In genomic region chr4:80518589-80518988, GRCm38 (mm10) we compare ENCODE assay signal across 23 mouse cellular contexts.
DNase-seq lines count a peak whose midpoint lies in the region; ATAC-seq lines count a peak whose summit lies in the region.
"Had no signal": no experiment of that assay in that cellular context is flagged by ENCODE, and none has a peak within 500 bp of the region (broad histone marks: within the 10 kb centered on the region; RNA-seq: fewer than 3 reads in every experiment).

No protein-coding gene starts in this region.

- intact Hi-C loops in heart, postnatal 25 days (cut with DNase I): no loop called here

- DNase-seq in embryo, embryonic 10 days (ENCODE audit: low spot score): peak; percentile 11
- DNase-seq in embryo, embryonic 9.5 days (ENCODE audit: extremely low spot score): no peak
- DNase-seq in right cerebral cortex, postnatal 14 days: peak; percentile 4
- DNase-seq in right cerebral cortex, postnatal 4 days: no peak
- DNase-seq in limb, embryonic 10.5 days (ENCODE audit: low spot score): peak; percentile 32
- no peak for DNase-seq in thymus, adult 18-20 months
- DNase-seq in midbrain, embryonic 14.5 days: no peak
- no peak for DNase-seq in heart, postnatal 25 days (ENCODE audit: low spot score)
- DNase-seq: adrenal gland, adult 8-10 months; cerebellum, adult 11-12 months; gastrocnemius, postnatal 14 days; heart, postnatal 14 days; kidney, adult 8-10 months; layer of hippocampus, adult 9-11 months had no signal

- no peak overlapping the region for H3K4me2 ChIP-seq in midbrain, embryonic 14.5 days (ENCODE audit: low read length)
- H3K4me2 ChIP-seq: forebrain, embryonic 13.5 days; hindbrain, embryonic 12.5 days; lung, embryonic 15.5 days had no signal

- ATAC-seq in midbrain, embryonic 14.5 days (ENCODE audit: low FRiP score, low TSS enrichment): no peak
- ATAC-seq: forebrain, embryonic 13.5 days; hindbrain, postnatal 0 days; intestine, embryonic 16.5 days; midbrain, embryonic 16.5 days had no signal

- H3K9ac ChIP-seq in midbrain, embryonic 14.5 days (replicated peaks; ENCODE audit: low read length): no peak overlapping the region
- H3K9ac ChIP-seq: forebrain, embryonic 13.5 days; hindbrain, embryonic 12.5 days; lung, embryonic 15.5 days had no signal

- no peak overlapping the region for H3K27ac ChIP-seq in limb, embryonic 10.5 days
- no peak overlapping the region for H3K27ac ChIP-seq in midbrain, embryonic 14.5 days (replicated peaks; ENCODE audit: low read depth, low read length)
- H3K27ac ChIP-seq: forebrain, embryonic 13.5 days; hindbrain, embryonic 12.5 days; hindbrain, postnatal 0 days; kidney, postnatal 0 days; lung, embryonic 15.5 days; midbrain, embryonic 10.5 days had no signal

- no peaks in the 10 kb centered on the region for H3K36me3 ChIP-seq in limb, embryonic 10.5 days
- no peaks in the 10 kb centered on the region for H3K36me3 ChIP-seq in midbrain, embryonic 14.5 days (ENCODE audit: control insufficient read depth, insufficient read depth, low read length)
- H3K36me3 ChIP-seq: hindbrain, embryonic 12.5 days; lung, embryonic 15.5 days; midbrain, embryonic 10.5 days had no signal

- no peaks in the 10 kb centered on the region for H3K27me3 ChIP-seq in limb, embryonic 10.5 days (ENCODE audit: low read depth, poor library complexity, severe bottlenecking)
- H3K27me3 ChIP-seq in midbrain, embryonic 14.5 days (ENCODE audit: control insufficient read depth, insufficient read depth, low read length): no peaks in the 10 kb centered on the region
- H3K27me3 ChIP-seq: CH12.LX; forebrain, embryonic 13.5 days; hindbrain, embryonic 12.5 days; lung, embryonic 15.5 days had no signal

- H3K4me3 ChIP-seq in limb, embryonic 10.5 days: no peak overlapping the region
- H3K4me3 ChIP-seq in midbrain, embryonic 14.5 days (replicated peaks; ENCODE audit: low read depth, low read length): no peak overlapping the region
- H3K4me3 ChIP-seq: forebrain, embryonic 13.5 days; hindbrain, embryonic 12.5 days; lung, embryonic 15.5 days; midbrain, embryonic 10.5 days had no signal

- peaks cover 25% of the 10 kb centered on the region for H3K4me1 ChIP-seq in limb, embryonic 10.5 days
- H3K4me1 ChIP-seq in midbrain, embryonic 14.5 days (ENCODE audit: control insufficient read depth, insufficient read depth, low read length): 0 out of 2 replicates have a peak, but pooled peaks cover 3% of the 10 kb centered on the region
- H3K4me1 ChIP-seq: hindbrain, embryonic 12.5 days; lung, embryonic 15.5 days had no signal

- H3K9me3 ChIP-seq in limb, embryonic 10.5 days (replicated peaks): no peaks in the 10 kb centered on the region
- no peaks in the 10 kb centered on the region for H3K9me3 ChIP-seq in midbrain, embryonic 14.5 days (ENCODE audit: control insufficient read depth, low read length)
- H3K9me3 ChIP-seq: forebrain, embryonic 13.5 days; hindbrain, embryonic 12.5 days; lung, embryonic 15.5 days; midbrain, embryonic 10.5 days had no signal

Comparison
In these comparisons a context has a peak if more than half of its experiments do, and no peak if none do; other contexts are left out.
1. DNase-seq: peak in embryo, embryonic 10 days (single experiment), right cerebral cortex, postnatal 14 days (single experiment) and limb, embryonic 10.5 days (single experiment); none in embryo, embryonic 9.5 days (single experiment), right cerebral cortex, postnatal 4 days (single experiment), thymus, adult 18-20 months (0 of 2), midbrain, embryonic 14.5 days (single experiment) and heart, postnatal 25 days (single experiment).